Mouse (Mus musculus) embryonic fibroblast, embryonic 13.5 days (primary cell): ENCODE measurements at regions not wholly inside any gene's neighbourhood (a gene's known extent, or its start where the extent isn't known, plus 50 kb on each side); places are given as distances from the start of the nearest gene placed in this dataset.

ENCODE experiments used
- CTCF ChIP-seq: IDR thresholded peaks from 2 replicates; pipeline ENCODE4 v1.5.1; 2011; ENCODE audit warnings: mild to moderate bottlenecking, control low read depth, low read length, moderate library complexity, borderline replicate concordance; ENCODE audit not compliant: insufficient read depth
- POLR2A ChIP-seq: IDR thresholded peaks from 2 replicates; pipeline ENCODE4 v1.6.1; 2011; ENCODE audit warnings: low read depth, mild to moderate bottlenecking, control low read depth, low read length, moderate library complexity

GRCm38 (mm10) chr2:75464429-75464828 is 194.6 kb upstream of the Hnrnpa3 start:
- TF ChIP-seq CTCF (no peak), POLR2A (no peak)
